Mouse (Mus musculus) G1E (cell line): ENCODE measurements around the gene Acot6. TPM values are rescaled to one million over a fixed set of nuclear protein-coding genes. Genes with fewer than 3 reads are reported as not detected.
A peak's percentile ranks its signal among the peaks of the same experiment; 100 is the strongest.

Source experiments
- ATAC-seq: 2 replicates; pipeline ENCODE4 v1.8.0; 2016; ENCODE audit warnings: mild to moderate bottlenecking; ENCODE audit not compliant: insufficient number of reproducible peaks, poor library complexity, low FRiP score, severe bottlenecking; ENCODE audit errors: extremely low read depth
- DNase-seq: peaks from one replicate; pipeline ENCODE4 v3.0.0; 2012; ENCODE audit warnings: low spot score
- H3K27me3 ChIP-seq: 2 replicates; pipeline ENCODE4 v1.6.1; 2012; ENCODE audit warnings: mild to moderate bottlenecking, low read length, inconsistent platforms; ENCODE audit not compliant: insufficient read depth
- H3K36me3 ChIP-seq: replicated peaks from 2 replicates; pipeline ENCODE3; 2012; ENCODE audit warnings: mild to moderate bottlenecking, inconsistent platforms
- H3K4me1 ChIP-seq: 2 replicates; pipeline ENCODE4 v1.6.1; 2012; ENCODE audit warnings: low read depth, low read length, inconsistent platforms, mixed read lengths; ENCODE audit not compliant: insufficient read depth
- H3K4me3 ChIP-seq: 2 replicates; pipeline ENCODE4 v1.5.1; 2012; ENCODE audit warnings: low read depth, mild to moderate bottlenecking, inconsistent platforms, low read length, moderate library complexity, mixed read lengths
- H3K9me3 ChIP-seq: replicated peaks from 2 replicates; pipeline ENCODE4 v1.6.1; 2012; ENCODE audit warnings: inconsistent platforms
- CTCF ChIP-seq: IDR thresholded peaks from 2 replicates; pipeline ENCODE4 v1.5.1; 2012; ENCODE audit warnings: low read depth, low read length, inconsistent platforms, mixed read lengths
- GATA1 ChIP-seq: IDR thresholded peaks from 2 replicates; pipeline ENCODE4 v1.6.1; 2012; ENCODE audit warnings: borderline replicate concordance, low read length, inconsistent platforms, mixed read lengths
- GATA2 ChIP-seq: IDR thresholded peaks from 2 replicates; pipeline ENCODE4 v1.6.1; 2012; ENCODE audit warnings: low read depth, low read length, inconsistent platforms, borderline replicate concordance
- POLR2AphosphoS5 ChIP-seq: IDR thresholded peaks from 2 replicates; pipeline ENCODE4 v1.6.1; 2012; ENCODE audit warnings: low read depth, low read length, inconsistent platforms; ENCODE audit not compliant: insufficient replicate concordance
- TAL1 ChIP-seq: conservative IDR thresholded peaks from 2 replicates; pipeline ENCODE4 v1.6.1; 2012; ENCODE audit warnings: low read depth, low read length, inconsistent platforms, mixed read lengths
- polyA plus RNA-seq: library from polyadenylated mRNA; stranded (reverse); fragments of >175 nt; gene quantifications from 2 replicates; pipeline ENCODE4 v1.2.3, GENCODE M21; 2012
- total RNA-seq, 2 experiments: library from RNA; stranded (forward) in 1 of 2; stranded (reverse) in 1 of 2; fragments of 200-1000 nt in 1 of 2; fragments of >200 nt in 1 of 2; fragmentation: Nextera tagmentation in 1 of 2; gene quantifications; 2 replicates each; pipeline ENCODE4 v1.2.3; 2014 to 2017

Acot6 gene
- total and polyA plus RNA-seq, 3 experiments: 0.33 TPM; not detected in 2

DNA sequence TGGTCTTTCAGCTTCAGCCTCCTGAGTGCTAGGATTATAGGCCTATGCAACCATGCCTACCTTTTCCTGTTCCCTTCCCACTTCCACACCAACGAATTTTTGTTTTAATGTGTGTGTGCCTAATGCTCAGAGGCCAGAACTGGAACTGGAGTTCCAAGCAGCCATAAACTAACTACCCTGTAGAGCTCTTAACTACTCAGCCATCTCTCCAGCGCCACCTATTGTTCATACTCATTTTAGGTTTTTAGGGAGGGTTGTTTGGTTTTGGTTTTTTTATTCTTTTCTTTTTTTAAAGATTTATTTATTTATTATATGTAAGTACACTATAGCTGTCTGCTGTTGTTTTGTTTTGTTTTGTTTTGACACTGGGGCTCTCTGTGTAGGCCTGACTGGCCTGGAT, 39.5 kb upstream of the Acot6 start:
- Histone ChIP-seq H3K4me1 (peaks cover 3% of the 10 kb centered on the region), H3K9me3 (peaks cover 3% of the 10 kb centered on the region; the same call in 1 of the 2 replicates), H3K4me3 (no peak overlapping the region), H3K27me3 (peaks cover 36% of the 10 kb centered on the region), H3K36me3 (no peaks in the 10 kb centered on the region)
- no peak for DNase-seq
- ATAC-seq: no peak; the same call in 1 of the 2 replicates
- TF ChIP-seq GATA1 (no peak), GATA2 (no peak), CTCF (peak; percentile 38; the same call in 1 of the 2 replicates), POLR2AphosphoS5 (no peak)

DNA sequence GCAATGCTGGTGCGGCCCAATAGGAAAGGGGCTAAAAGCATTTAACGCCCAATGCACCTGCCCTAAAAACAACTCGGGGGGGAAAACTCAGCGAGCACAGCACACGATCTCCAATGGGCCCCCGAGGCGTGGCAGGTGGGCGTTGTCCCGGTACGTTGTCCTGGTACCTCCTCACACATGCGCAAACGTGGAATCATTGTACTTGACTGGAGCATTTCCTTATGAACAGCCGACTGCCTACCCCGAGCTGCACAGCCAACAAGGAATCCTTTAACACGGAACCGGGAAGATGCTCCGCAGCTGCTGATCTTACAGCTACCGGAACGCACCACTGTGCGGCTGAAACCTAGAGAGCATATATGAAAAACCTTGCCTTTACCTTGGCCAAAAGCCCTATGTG, 38.1 kb upstream of the Acot6 start:
- H3K36me3 ChIP-seq: no peaks in the 10 kb centered on the region
- DNase-seq (no peak), ATAC-seq (no peak)
- H3K4me3 ChIP-seq: no peak overlapping the region
- TF ChIP-seq POLR2AphosphoS5: no peak
- TF ChIP-seq GATA2: no peak
- TF ChIP-seq GATA1: no peak
- peaks cover 37% of the 10 kb centered on the region for H3K27me3 ChIP-seq
- peaks cover 3% of the 10 kb centered on the region; the same call in 1 of the 2 replicates for H3K9me3 ChIP-seq
- H3K4me1 ChIP-seq: peaks cover 3% of the 10 kb centered on the region

DNA sequence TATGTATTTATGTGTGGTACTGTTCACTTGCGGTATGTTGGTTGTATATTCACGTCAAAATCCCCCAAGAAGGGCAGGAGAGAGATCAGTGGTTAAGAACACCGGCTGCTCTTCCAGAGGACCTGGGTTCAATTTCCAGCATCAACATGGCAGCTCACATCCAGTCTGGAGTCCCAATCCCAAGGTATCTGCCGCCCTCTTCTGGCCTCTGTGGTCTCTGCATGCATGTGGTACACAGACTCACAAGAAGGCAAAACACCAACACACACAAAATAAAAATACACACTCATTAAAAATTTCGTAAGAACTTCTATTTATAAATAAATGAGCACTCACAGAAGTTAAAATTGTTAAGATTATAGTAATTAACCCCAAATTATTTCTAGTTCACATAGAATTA, 37.2 kb upstream of the Acot6 start:
- Histone ChIP-seq H3K9me3 (peaks cover 3% of the 10 kb centered on the region; the same call in 1 of the 2 replicates), H3K27me3 (peaks cover 38% of the 10 kb centered on the region), H3K4me1 (peaks cover 3% of the 10 kb centered on the region), H3K4me3 (no peak overlapping the region), H3K36me3 (no peaks in the 10 kb centered on the region)
- no peak for DNase-seq
- no peak for TF ChIP-seq CTCF
- TF ChIP-seq GATA2: no peak
- no peak for TF ChIP-seq TAL1
- no peak for TF ChIP-seq POLR2AphosphoS5
- TF ChIP-seq GATA1: no peak
- no peak for ATAC-seq

DNA sequence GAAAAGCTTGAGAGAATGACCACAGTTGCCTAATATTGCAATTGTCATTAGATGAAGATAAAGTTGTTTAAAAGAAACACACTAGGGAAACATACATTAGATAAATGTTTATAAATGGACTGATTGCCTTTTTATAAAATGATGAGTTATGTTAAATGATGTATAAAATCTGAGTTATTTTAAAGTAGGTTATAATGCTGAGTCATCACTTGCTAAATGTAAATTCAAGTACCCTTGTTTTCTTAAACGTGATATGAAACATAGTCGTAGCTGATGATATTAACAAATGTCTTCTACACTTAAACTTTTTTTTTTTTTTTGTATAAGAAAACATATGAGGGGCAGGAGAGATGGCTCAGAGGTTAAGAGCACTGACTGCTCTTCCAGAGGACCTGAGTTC, 36.6 kb upstream of the Acot6 start:
- peaks cover 3% of the 10 kb centered on the region; the same call in 1 of the 2 replicates for H3K9me3 ChIP-seq
- peaks cover 36% of the 10 kb centered on the region for H3K27me3 ChIP-seq
- no peak for DNase-seq
- no peak overlapping the region for H3K4me3 ChIP-seq
- H3K36me3 ChIP-seq: no peaks in the 10 kb centered on the region
- H3K4me1 ChIP-seq: peaks cover 3% of the 10 kb centered on the region
- ATAC-seq: no peak
- TF ChIP-seq GATA1: no peak
- TF ChIP-seq GATA2: no peak
- TF ChIP-seq TAL1: no peak
- no peak for TF ChIP-seq POLR2AphosphoS5
- TF ChIP-seq CTCF: no peak

- ATAC-seq (no peak), DNase-seq (no peak)
- H3K36me3 ChIP-seq: no peaks in the 10 kb centered on the region
- peaks cover 37% of the 10 kb centered on the region for H3K27me3 ChIP-seq
- H3K4me1 ChIP-seq: peaks cover 3% of the 10 kb centered on the region
- H3K9me3 ChIP-seq: peaks cover 3% of the 10 kb centered on the region; the same call in 1 of the 2 replicates
- no peak overlapping the region for H3K4me3 ChIP-seq
- no peak for TF ChIP-seq CTCF
- TF ChIP-seq TAL1: no peak
- no peak for TF ChIP-seq POLR2AphosphoS5
- no peak for TF ChIP-seq GATA2
- TF ChIP-seq GATA1: no peak
Observed at GRCm38 (mm10) chr12:84064621-84065020, 35.8 kb upstream of the Acot6 start.

- H3K27me3 ChIP-seq: peaks cover 33% of the 10 kb centered on the region
Observed at GRCm38 (mm10) chr12:84067752-84068151, 32.7 kb upstream of the Acot6 start.

More at GRCm38 (mm10) chr12:84067752-84068151, 32.7 kb upstream of the Acot6 start:
- no peaks in the 10 kb centered on the region for H3K4me1 ChIP-seq
- H3K4me3 ChIP-seq: no peak overlapping the region
- H3K9me3 ChIP-seq: peaks cover 3% of the 10 kb centered on the region; the same call in 1 of the 2 replicates
- ATAC-seq (no peak), DNase-seq (no peak)
- TF ChIP-seq GATA2 (no peak), POLR2AphosphoS5 (no peak), TAL1 (no peak), CTCF (no peak), GATA1 (no peak)
- no peaks in the 10 kb centered on the region for H3K36me3 ChIP-seq
